Mouse (Mus musculus) embryo, embryonic 11.5 days (tissue): ENCODE measurements around the gene Smarca2.

Experiments used
- DNase-seq: peaks from one replicate; pipeline ENCODE4 v3.0.0-alpha.2; 2012; ENCODE audit warnings: low read depth, low spot score

Smarca2 gene

DNA sequence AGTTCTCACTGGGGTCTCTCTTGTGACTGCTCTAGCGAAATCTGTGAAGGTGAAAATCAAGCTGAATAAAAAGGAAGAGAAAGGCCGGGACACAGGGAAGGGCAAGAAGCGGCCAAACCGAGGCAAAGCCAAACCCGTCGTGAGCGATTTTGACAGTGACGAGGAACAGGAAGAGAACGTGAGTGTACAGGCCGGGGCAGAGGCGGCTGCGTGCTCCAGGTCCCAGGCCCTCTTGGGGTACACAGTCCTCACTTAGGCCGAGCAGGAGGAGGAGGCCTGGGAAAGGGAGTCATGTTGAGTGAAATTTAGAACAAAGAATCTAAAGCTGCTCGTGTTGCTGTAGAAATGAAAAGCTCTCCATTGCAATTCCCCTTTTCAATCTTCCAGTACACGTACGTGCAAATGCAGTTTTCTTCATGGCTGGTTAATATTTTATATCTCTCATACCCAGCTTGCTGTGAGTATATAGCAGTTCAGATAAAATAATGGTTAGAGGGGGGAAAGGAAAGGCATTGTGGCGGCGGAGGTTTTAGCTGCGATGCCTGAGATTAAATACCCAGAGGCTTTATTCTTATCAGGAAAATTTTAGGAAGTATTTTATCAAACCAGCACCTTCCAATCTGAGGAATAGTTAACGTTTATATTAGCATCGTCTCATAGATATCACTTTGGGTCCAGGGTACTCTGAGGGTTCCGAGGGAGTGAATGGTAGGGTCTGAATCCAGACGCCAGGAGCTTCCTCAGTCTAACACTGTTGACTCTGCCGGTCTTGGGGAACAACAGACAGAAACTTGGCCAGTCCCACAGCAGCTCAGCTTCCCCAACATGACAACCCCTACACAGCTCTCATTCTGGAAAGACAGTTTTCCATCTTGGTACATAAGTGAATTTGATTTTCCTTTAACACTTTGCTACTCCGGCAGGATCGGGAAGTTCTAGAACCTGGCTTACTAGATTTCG, 171.5 kb downstream of the Smarca2 start:
- DNase-seq = no peak

DNA sequence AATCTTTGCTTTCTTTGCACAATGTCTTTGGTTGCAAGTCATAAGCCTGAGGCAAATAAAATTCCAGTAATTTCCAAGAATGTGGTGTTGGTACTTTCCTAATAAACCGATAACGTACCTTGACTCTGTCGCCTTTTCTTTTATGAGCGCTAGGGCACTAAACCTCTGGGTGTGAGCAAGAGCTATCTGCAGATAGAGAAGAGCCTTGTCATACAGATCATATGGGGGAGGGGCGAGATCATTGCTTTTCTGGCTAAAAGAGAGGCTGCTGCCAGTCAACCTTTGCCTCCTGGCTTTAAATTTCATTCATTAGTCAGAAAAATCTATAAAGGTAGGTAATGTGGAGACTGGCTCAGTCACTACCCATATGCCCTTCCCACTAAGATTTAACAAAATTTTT, 173.3 kb downstream of the Smarca2 start:
- DNase-seq = no peak

DNA sequence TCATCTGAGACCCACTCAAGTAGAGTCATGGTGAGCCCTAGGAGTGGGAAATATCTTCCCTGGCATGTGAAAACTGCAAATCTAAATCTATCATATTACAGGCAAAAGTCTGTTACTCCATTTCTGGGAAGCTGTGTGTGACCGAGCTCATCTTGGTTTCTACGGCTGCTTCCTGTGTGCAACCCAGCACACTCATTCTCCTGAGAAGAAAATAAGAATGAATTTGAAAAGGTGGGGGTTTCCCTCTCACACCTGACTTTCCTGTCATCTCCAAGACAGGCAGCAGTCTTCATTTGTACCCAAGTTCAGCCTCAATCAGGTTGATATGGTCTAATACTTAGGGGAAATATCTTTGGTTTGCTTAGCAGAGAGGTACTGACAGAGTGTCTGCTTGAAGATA, 176.4 kb downstream of the Smarca2 start:
- DNase-seq = no peak

- no peak for DNase-seq
Observed at GRCm38 (mm10) chr19:26788446-26788845, 183.6 kb downstream of the Smarca2 start.

DNA sequence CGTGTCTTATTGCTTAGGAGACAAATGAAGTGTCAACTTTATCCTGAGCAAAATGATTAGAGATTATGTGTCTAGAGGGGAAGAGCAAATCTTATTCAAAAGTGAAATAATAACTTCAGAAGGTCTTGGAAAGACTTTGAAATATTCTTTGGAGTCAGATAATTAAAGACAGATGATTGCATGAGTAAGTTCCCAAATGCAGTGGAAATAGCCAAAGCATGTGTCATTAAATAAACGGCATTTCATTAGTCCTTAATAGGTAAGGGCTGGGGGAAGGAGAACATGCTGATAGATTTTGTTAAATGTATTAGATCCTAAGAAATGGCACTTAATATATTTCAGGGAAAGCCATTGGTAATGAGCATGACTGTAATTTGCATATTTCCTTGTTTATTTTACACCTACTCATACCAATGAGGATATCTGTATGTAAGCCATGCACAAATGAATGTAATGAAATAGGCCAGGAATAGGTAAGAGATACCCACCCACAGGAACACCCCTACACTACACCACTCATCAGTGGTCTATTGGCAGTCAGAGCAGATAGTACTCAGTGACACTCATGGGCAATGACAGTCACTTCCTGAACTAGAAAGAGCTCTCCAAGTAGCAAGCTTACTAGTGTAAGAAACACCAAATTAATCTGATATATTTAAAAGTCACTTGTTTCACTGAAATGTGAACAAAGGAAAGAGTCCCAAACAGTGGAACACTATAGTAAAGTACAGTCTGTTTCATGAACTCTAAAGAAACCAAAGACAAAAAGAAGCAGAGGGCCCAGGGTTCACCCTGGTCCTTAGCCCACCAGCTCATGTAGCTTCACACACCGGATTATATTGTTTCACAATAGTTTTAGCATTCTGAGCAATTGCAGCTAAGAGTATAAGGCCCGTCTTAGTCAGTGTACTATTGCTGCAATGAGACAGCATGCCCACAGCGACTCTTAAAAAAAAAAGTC, 185.8 kb downstream of the Smarca2 start:
- DNase-seq = no peak

GRCm38 (mm10) chr19:26794315-26794714, 189.5 kb downstream of the Smarca2 start:
- no peak for DNase-seq

GRCm38 (mm10) chr19:26796006-26796405, 191.2 kb downstream of the Smarca2 start:
- no peak for DNase-seq

DNA sequence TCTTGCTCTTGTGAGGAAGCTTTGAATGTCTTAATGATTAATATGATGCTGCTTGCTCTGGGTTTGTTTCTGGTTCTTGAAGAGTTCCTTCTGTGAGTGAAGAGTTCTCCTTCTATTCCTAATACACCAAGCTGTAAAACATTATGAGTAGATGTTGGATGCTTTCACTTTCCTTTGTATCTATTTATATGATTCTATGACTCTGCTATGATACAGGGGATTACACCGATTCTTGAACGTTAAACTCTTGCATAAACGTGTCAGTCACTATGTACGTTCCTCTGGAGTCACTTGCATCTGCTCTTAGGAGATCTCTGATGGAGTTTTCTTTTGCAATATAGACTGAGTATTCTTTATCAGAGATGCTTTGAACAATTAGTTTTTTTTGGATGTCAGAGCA, 199.6 kb downstream of the Smarca2 start:
- DNase-seq = no peak

GRCm38 (mm10) chr19:26814629-26815028, 209.8 kb downstream of the Smarca2 start:
- DNase-seq = peak; percentile 14

DNA sequence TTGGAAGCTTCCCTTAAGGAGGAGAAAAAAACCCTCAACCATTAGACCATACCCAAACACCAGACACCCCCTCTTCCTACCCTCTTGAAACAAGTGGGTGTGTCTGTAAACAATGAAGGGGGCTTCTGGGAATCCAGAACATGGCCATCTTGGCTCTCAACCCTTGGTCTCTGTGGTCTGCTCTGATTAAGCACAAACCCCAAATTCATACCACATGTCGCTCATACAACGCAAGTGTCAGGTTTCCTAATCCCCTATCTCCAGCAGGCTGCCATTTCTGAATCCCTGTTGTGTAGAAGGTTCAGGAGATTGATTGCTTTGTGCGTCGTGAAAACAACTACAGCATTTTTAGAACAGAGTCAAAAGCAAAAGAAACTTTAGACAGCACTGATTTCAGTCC, 213.1 kb downstream of the Smarca2 start:
- DNase-seq = no peak
